Mouse (Mus musculus) neural tube, embryonic 11.5 days (tissue): ENCODE data around the gene Cdr2l. TPM values are rescaled to one million over a fixed set of nuclear protein-coding genes. Genes with fewer than 3 reads are reported as not detected.

ENCODE experiments used
- ATAC-seq: fragments of 200-750 bp; cut with Nextera tagmentation; 2 replicates; pipeline ENCODE4 v1.8.0; 2017; ENCODE audit warnings: moderate number of reproducible peaks, mild to moderate bottlenecking, moderate TSS enrichment, moderate library complexity; ENCODE audit not compliant: insufficient read depth, low FRiP score, low TSS enrichment
- DNase-seq: peaks from one replicate; pipeline ENCODE4 v3.0.0-alpha.2; 2015; ENCODE audit warnings: low spot score
- H3K27ac ChIP-seq: fragments of 300-500 bp; sonication (generic); 2 replicates; pipeline ENCODE4 v1.5.1; 2014; ENCODE audit warnings: low read depth, mild to moderate bottlenecking, low read length
- H3K27me3 ChIP-seq: fragments of 300-500 bp; sonication (generic); 2 replicates; pipeline ENCODE4 v1.6.1; 2014; ENCODE audit warnings: mild to moderate bottlenecking, low read length, mixed read lengths; ENCODE audit not compliant: control insufficient read depth, insufficient read depth
- H3K36me3 ChIP-seq: fragments of 300-500 bp; sonication (generic); 2 replicates; pipeline ENCODE4 v1.6.1; 2014; ENCODE audit warnings: mild to moderate bottlenecking, low read length, moderate library complexity, mixed read lengths; ENCODE audit not compliant: control insufficient read depth, insufficient read depth
- H3K4me1 ChIP-seq: fragments of 300-500 bp; sonication (generic); 2 replicates; pipeline ENCODE4 v1.6.1; 2014; ENCODE audit warnings: low read length, mixed read lengths; ENCODE audit not compliant: control insufficient read depth, insufficient read depth
- H3K4me2 ChIP-seq: fragments of 300-500 bp; sonication (generic); 2 replicates; pipeline ENCODE4 v1.6.1; 2014; ENCODE audit warnings: low read depth, mild to moderate bottlenecking, moderate library complexity
- H3K4me3 ChIP-seq: fragments of 300-500 bp; sonication (generic); 2 replicates; pipeline ENCODE4 v1.5.1; 2014; ENCODE audit warnings: low read depth, low read length
- H3K9ac ChIP-seq: fragments of 300-500 bp; sonication (generic); 2 replicates; pipeline ENCODE4 v1.6.1; 2014; ENCODE audit warnings: mild to moderate bottlenecking, low read length
- H3K9me3 ChIP-seq: fragments of 300-500 bp; sonication (generic); 2 replicates; pipeline ENCODE4 v1.6.1; 2016; ENCODE audit warnings: low read length; ENCODE audit not compliant: control insufficient read depth
- WGBS: fragments of 180-500 bp; shearing (Covaris S2); extraction: QIAGEN DNeasy Blood & Tissue Kit; methylation state at CpG from one replicate; pipeline ENCODE4 v1.1.7; 2014; 5-methylcytosine and 5-hydroxymethylcytosine counted together
- polyA plus RNA-seq: library from polyadenylated mRNA; unstranded; fragments of >200 nt; fragmentation: Nextera tagmentation; extraction: Ambion mirVana; gene quantifications from 2 replicates; pipeline ENCODE4 v1.2.1, GENCODE M21; 2014

The Cdr2l gene
- 18.1 and 18.5 TPM in 2 replicates for polyA plus RNA-seq

- Histone ChIP-seq H3K27ac (peak within 1 kb of the TSS; percentile 90), H3K9me3 (no peaks in the 10 kb centered on the region), H3K9ac (peak within 1 kb of the TSS; percentile 96), H3K4me1 (peaks cover 22% of the 10 kb centered on the region), H3K36me3 (no peaks in the 10 kb centered on the region), H3K4me3 (peak within 1 kb of the TSS; percentile 82), H3K4me2 (peak within 1 kb of the TSS; percentile 87), H3K27me3 (no peaks in the 10 kb centered on the region)
- peak; percentile 90 for ATAC-seq
- DNase-seq, result peak; percentile 93
- under 1% methylated on average over 75 of the region's 76 CpGs for WGBS
Observed at GRCm38 (mm10) chr11:115381743-115382539, at the start of gene Cdr2l. Gene Cdr2l, plus strand, starts transcription at chr11:115381916.

GRCm38 (mm10) chr11:115334531-115334930 is 47.2 kb upstream of the Cdr2l start, which contains the start of gene Otop3:
Gene Otop3, plus strand, starts transcription at chr11:115334731.
- Histone ChIP-seq H3K9me3 (no peaks in the 10 kb centered on the region), H3K4me3 (peak within 1 kb of the TSS; percentile 18; the same call in 1 of the 2 replicates), H3K27ac (no peak within 1 kb of the TSS), H3K4me1 (0 out of 2 replicates have a peak, but pooled peaks cover 6% of the 10 kb centered on the region), H3K4me2 (peak within 1 kb of the TSS; percentile 36), H3K36me3 (no peaks in the 10 kb centered on the region), H3K9ac (no peak within 1 kb of the TSS; the same call in 1 of the 2 replicates), H3K27me3 (peaks cover 25% of the 10 kb centered on the region)
- DNase-seq (peak; percentile 47), ATAC-seq (no peak)
- 4% methylated on average over 29 of the region's 29 CpGs for WGBS

DNA sequence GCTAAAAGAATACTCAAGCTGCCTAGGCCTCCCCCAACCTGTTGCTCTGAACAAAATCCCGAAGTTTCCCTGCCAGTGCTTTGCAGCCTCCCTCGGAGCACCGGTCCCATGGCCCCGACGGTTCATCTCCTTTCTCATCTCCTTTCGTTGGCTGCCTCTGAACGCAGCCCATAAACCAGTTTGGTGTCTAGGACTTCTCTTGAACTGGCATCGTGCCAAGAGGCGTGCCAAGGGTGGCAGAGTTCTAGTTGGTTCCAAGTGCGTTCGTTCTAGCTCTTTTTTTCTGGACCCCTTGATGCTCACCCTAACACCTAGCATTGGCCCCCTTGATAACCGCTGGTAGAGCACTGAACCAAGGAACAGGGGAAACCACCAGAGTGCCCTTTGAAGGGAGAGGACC is 46.5 kb upstream of the Cdr2l start:
- Histone ChIP-seq H3K9ac (no peak overlapping the region), H3K36me3 (no peaks in the 10 kb centered on the region), H3K27me3 (peaks cover 25% of the 10 kb centered on the region), H3K9me3 (no peaks in the 10 kb centered on the region), H3K4me1 (0 out of 2 replicates have a peak, but pooled peaks cover 6% of the 10 kb centered on the region), H3K4me2 (no peak overlapping the region), H3K4me3 (no peak overlapping the region), H3K27ac (no peak overlapping the region)
- ATAC-seq, result no peak
- DNase-seq, result no peak
- 66% methylated on average over 12 of the region's 12 CpGs for WGBS

DNA sequence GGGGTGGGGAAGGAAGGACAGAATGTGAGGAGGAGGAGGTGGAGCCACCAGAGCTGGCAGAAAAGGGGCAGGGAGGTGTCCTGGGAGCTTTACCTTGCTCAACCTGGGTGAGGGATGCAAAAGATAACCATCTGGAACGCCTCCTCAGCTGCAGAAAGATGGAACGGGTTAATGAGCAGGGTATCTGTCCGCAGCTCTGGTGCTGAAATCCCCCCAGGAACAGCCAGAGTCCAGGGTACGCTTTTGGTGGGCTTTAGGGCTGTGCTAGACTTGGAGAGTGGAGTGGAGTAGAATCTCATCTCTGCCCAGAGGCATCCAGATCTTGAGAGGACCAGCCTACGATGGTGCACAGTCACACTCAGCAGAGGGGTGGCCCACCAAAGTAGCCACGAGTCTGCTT is 45.6 kb upstream of the Cdr2l start:
- H3K27ac ChIP-seq, result no peak overlapping the region
- WGBS, result 24% methylated on average over 6 of the region's 6 CpGs

GRCm38 (mm10) chr11:115337350-115337749 is 44.4 kb upstream of the Cdr2l start:
- 0 out of 2 replicates have a peak, but pooled peaks cover 6% of the 10 kb centered on the region for H3K4me1 ChIP-seq
- WGBS, result 67% methylated on average over 3 of the region's 3 CpGs
- peaks cover 25% of the 10 kb centered on the region for H3K27me3 ChIP-seq
- ATAC-seq, result no peak
- no peak for DNase-seq
- H3K36me3 ChIP-seq, result no peaks in the 10 kb centered on the region
- H3K9me3 ChIP-seq, result no peaks in the 10 kb centered on the region
- no peak overlapping the region for H3K27ac ChIP-seq
- no peak overlapping the region for H3K4me2 ChIP-seq
- H3K4me3 ChIP-seq, result no peak overlapping the region
- no peak overlapping the region for H3K9ac ChIP-seq

More for the DNA sequence above, 45.6 kb upstream of the Cdr2l start:
- no peak overlapping the region for H3K4me3 ChIP-seq
- DNase-seq (no peak), ATAC-seq (no peak)
- no peak overlapping the region for H3K4me2 ChIP-seq
- peaks cover 25% of the 10 kb centered on the region for H3K27me3 ChIP-seq
- H3K9ac ChIP-seq, result no peak overlapping the region
- 0 out of 2 replicates have a peak, but pooled peaks cover 6% of the 10 kb centered on the region for H3K4me1 ChIP-seq
- no peaks in the 10 kb centered on the region for H3K36me3 ChIP-seq
- H3K9me3 ChIP-seq, result no peaks in the 10 kb centered on the region

DNA sequence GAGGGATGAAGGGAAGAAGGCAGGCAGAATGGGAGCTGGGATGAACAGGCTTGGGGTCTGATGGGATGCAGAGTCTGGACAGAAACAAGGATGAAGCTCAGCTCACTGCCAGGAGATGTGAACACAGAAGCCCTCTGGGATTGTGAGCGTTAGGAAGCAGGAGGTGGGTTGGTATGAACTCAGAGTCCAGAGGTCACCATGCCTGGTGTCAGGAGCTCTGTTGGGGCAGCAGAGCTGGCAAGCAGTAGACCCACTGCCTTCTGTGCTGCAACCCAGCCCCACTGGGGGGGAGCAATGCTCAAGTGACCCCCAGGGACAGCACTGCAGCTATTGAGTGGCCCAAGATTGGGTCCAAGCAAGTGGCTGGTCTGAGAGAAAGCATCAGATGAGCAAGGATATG is 43.9 kb upstream of the Cdr2l start:
- ATAC-seq (no peak), DNase-seq (no peak)
- Histone ChIP-seq H3K27ac (no peak overlapping the region), H3K9me3 (no peaks in the 10 kb centered on the region), H3K9ac (no peak overlapping the region), H3K27me3 (peaks cover 25% of the 10 kb centered on the region), H3K4me1 (0 out of 2 replicates have a peak, but pooled peaks cover 6% of the 10 kb centered on the region), H3K4me3 (no peak overlapping the region), H3K4me2 (no peak overlapping the region), H3K36me3 (no peaks in the 10 kb centered on the region)
- WGBS, result 86% methylated on average over 1 of the region's 1 CpGs

- no peaks in the 10 kb centered on the region for H3K4me1 ChIP-seq
- H3K36me3 ChIP-seq, result no peaks in the 10 kb centered on the region
- peaks cover 3% of the 10 kb centered on the region; the same call in 1 of the 2 replicates for H3K27me3 ChIP-seq
- H3K9ac ChIP-seq, result no peak overlapping the region
- ATAC-seq (no peak), DNase-seq (no peak)
- H3K9me3 ChIP-seq, result no peaks in the 10 kb centered on the region
- H3K27ac ChIP-seq, result no peak overlapping the region
- H3K4me2 ChIP-seq, result no peak overlapping the region
- no peak overlapping the region for H3K4me3 ChIP-seq
- 67% methylated on average over 2 of the region's 2 CpGs for WGBS
Observed at GRCm38 (mm10) chr11:115341246-115341645, 40.5 kb upstream of the Cdr2l start.

- Histone ChIP-seq H3K9ac (no peak overlapping the region), H3K36me3 (no peaks in the 10 kb centered on the region), H3K27ac (no peak overlapping the region), H3K4me1 (no peaks in the 10 kb centered on the region), H3K27me3 (no peaks in the 10 kb centered on the region), H3K9me3 (no peaks in the 10 kb centered on the region), H3K4me3 (no peak overlapping the region), H3K4me2 (no peak overlapping the region)
- ATAC-seq (no peak), DNase-seq (no peak)
- WGBS, result 70% methylated on average over 6 of the region's 6 CpGs
Observed at GRCm38 (mm10) chr11:115341866-115342265, 39.9 kb upstream of the Cdr2l start.

DNA sequence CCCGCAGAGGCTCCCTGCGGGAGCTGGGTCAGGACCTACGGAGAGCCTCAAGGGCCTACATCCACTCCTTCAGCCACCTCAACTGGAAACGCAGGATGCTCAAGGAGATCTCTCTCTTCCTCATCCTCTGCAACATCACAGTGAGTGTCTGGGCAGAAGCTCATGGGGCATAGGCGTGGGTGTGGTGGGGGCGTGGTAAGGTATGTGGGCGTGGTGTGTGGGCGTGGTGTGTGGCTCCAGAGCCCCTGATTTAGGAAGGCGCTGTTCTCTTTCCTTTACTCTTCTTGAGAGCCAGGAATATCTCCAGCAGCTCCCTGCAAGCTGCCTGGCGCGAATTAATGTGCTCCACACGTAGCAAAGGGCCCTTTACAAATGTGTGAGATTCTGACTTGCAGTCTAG is 36.7 kb upstream of the Cdr2l start:
- WGBS, result 9% methylated on average over 12 of the region's 12 CpGs
- Histone ChIP-seq H3K36me3 (no peaks in the 10 kb centered on the region), H3K9ac (no peak overlapping the region), H3K4me1 (no peaks in the 10 kb centered on the region), H3K27me3 (no peaks in the 10 kb centered on the region), H3K4me3 (no peak overlapping the region), H3K9me3 (no peaks in the 10 kb centered on the region), H3K4me2 (no peak overlapping the region), H3K27ac (no peak overlapping the region)
- no peak for DNase-seq
- ATAC-seq, result no peak
